Mouse (Mus musculus): ENCODE data around the gene Slc22a4. TPM values are rescaled to one million over a fixed set of nuclear protein-coding genes. Genes with fewer than 3 reads are reported as not detected.
"Not testable (repeated sequence)": the region's sequence is repeated elsewhere in the genome, so short reads cannot be mapped to it uniquely, and the experiment has no call there.

Gene Slc22a4
- polyA plus RNA-seq, 2 experiments, result 24.4 to 34.0 TPM

- H3K9ac ChIP-seq (replicated peaks), result no peak overlapping the region
- H3K4me3 ChIP-seq (ENCODE audit: insufficient read depth in 1 of 2, low read depth in 2 of 2, low read length in 2 of 2), result no peak overlapping the region
- no peak overlapping the region for H3K4me2 ChIP-seq (ENCODE audit: low read depth)
- H3K9me3 ChIP-seq (ENCODE audit: control insufficient read depth, low read length), result no peaks in the 10 kb centered on the region
- H3K36me3 ChIP-seq (replicated peaks; ENCODE audit: control insufficient read depth, insufficient read depth, low read depth), result no peaks in the 10 kb centered on the region
- H3K27me3 ChIP-seq (ENCODE audit: control insufficient read depth, insufficient read depth, low read length), result no peaks in the 10 kb centered on the region; the same call in 1 of the 2 replicates
- H3K27ac ChIP-seq, result no peak overlapping the region
- no peak for TF ChIP-seq EP300 (IDR thresholded peaks at IDR 0.05; ENCODE audit: low read depth)
- no peak for TF ChIP-seq CTCF (IDR thresholded peaks at IDR 0.05; ENCODE audit: low read depth)
- ATAC-seq (ENCODE audit: insufficient read depth) (no peak), DNase-seq (ENCODE audit: low read depth in 3 of 3, low spot score in 3 of 3) (no peak)
- H3K4me1 ChIP-seq (replicated peaks; ENCODE audit: control insufficient read depth in 2 of 2, insufficient read depth in 2 of 2, low read length in 1 of 2), result peaks cover 0 to 5% of the 10 kb centered on the region in 2 experiments; a peak in 2 of 4 replicates
Observed at GRCm38 (mm10) chr11:53975559-53975958, 52.3 kb downstream of the Slc22a4 start.

- no peaks in the 10 kb centered on the region for H3K27me3 ChIP-seq (ENCODE audit: control insufficient read depth, insufficient read depth, low read length)
- TF ChIP-seq CTCF (IDR thresholded peaks at IDR 0.05; ENCODE audit: low read depth) (peak; percentile 24; the same call in 1 of the 2 replicates), EP300 (IDR thresholded peaks at IDR 0.05; ENCODE audit: low read depth) (no peak)
- no peak overlapping the region for H3K4me2 ChIP-seq (ENCODE audit: low read depth)
- no peaks in the 10 kb centered on the region for H3K36me3 ChIP-seq (replicated peaks; ENCODE audit: control insufficient read depth, insufficient read depth, low read depth)
- no peak for DNase-seq (ENCODE audit: low read depth in 3 of 3, low spot score in 3 of 3)
- H3K4me1 ChIP-seq (replicated peaks; ENCODE audit: control insufficient read depth in 2 of 2, insufficient read depth in 2 of 2, low read length in 1 of 2), result no peaks in the 10 kb centered on the region
- H3K4me3 ChIP-seq (ENCODE audit: insufficient read depth in 1 of 2, low read depth in 2 of 2, low read length in 2 of 2), result no peak overlapping the region
- WGBS (ENCODE audit: insufficient replicate concordance), result 53% methylated on average over 3 of the region's 3 CpGs
- no peaks in the 10 kb centered on the region for H3K9me3 ChIP-seq (ENCODE audit: control insufficient read depth, low read length)
- ATAC-seq (ENCODE audit: insufficient read depth), result no peak
- no peak overlapping the region for H3K27ac ChIP-seq
- no peak overlapping the region for H3K9ac ChIP-seq (replicated peaks)
Observed at GRCm38 (mm10) chr11:53958984-53959383, 68.9 kb downstream of the Slc22a4 start.

GRCm38 (mm10) chr11:53958176-53958575 is 69.7 kb downstream of the Slc22a4 start:
- H3K36me3 ChIP-seq (replicated peaks; ENCODE audit: control insufficient read depth, insufficient read depth, low read depth); H3K9me3 ChIP-seq (ENCODE audit: control insufficient read depth, low read length); ATAC-seq (ENCODE audit: insufficient read depth); H3K27ac ChIP-seq; H3K27me3 ChIP-seq (ENCODE audit: control insufficient read depth, insufficient read depth, low read length); H3K9ac ChIP-seq (replicated peaks); H3K4me3 ChIP-seq (ENCODE audit: insufficient read depth in 1 of 2, low read depth in 2 of 2, low read length in 2 of 2); H3K4me1 ChIP-seq (replicated peaks; ENCODE audit: control insufficient read depth in 2 of 2, insufficient read depth in 2 of 2, low read length in 1 of 2); H3K4me2 ChIP-seq (ENCODE audit: low read depth); DNase-seq (ENCODE audit: low read depth in 3 of 3, low spot score in 3 of 3): not testable (repeated sequence)
- peak; percentile 65 for TF ChIP-seq CTCF (IDR thresholded peaks at IDR 0.05; ENCODE audit: low read depth)
- WGBS (ENCODE audit: insufficient replicate concordance), result 21% methylated on average over 4 of the region's 4 CpGs

- no peak for TF ChIP-seq EP300 (IDR thresholded peaks at IDR 0.05; ENCODE audit: low read depth)
- DNase-seq (ENCODE audit: low read depth in 3 of 3, low spot score in 3 of 3) (no peak), ATAC-seq (ENCODE audit: insufficient read depth) (no peak)
- Histone ChIP-seq H3K9ac (replicated peaks) (no peak overlapping the region), H3K4me1 (replicated peaks; ENCODE audit: control insufficient read depth in 2 of 2, insufficient read depth in 2 of 2, low read length in 1 of 2) (no peaks in the 10 kb centered on the region), H3K9me3 (ENCODE audit: control insufficient read depth, low read length) (no peaks in the 10 kb centered on the region), H3K36me3 (replicated peaks; ENCODE audit: control insufficient read depth, insufficient read depth, low read depth) (no peaks in the 10 kb centered on the region), H3K27me3 (ENCODE audit: control insufficient read depth, insufficient read depth, low read length) (no peaks in the 10 kb centered on the region), H3K27ac (no peak overlapping the region), H3K4me3 (ENCODE audit: insufficient read depth in 1 of 2, low read depth in 2 of 2, low read length in 2 of 2) (no peak overlapping the region), H3K4me2 (ENCODE audit: low read depth) (no peak overlapping the region)
- WGBS (ENCODE audit: insufficient replicate concordance), result 54% methylated on average over 1 of the region's 1 CpGs
Observed at GRCm38 (mm10) chr11:53956636-53957035, 71.3 kb downstream of the Slc22a4 start.

GRCm38 (mm10) chr11:53954653-53955052 is 73.2 kb downstream of the Slc22a4 start:
- no peak overlapping the region for H3K4me3 ChIP-seq (ENCODE audit: insufficient read depth in 1 of 2, low read depth in 2 of 2, low read length in 2 of 2)
- no peak overlapping the region for H3K27ac ChIP-seq
- H3K27me3 ChIP-seq (ENCODE audit: control insufficient read depth, insufficient read depth, low read length), result no peaks in the 10 kb centered on the region
- H3K9me3 ChIP-seq (ENCODE audit: control insufficient read depth, low read length), result no peaks in the 10 kb centered on the region
- no peak for TF ChIP-seq EP300 (IDR thresholded peaks at IDR 0.05; ENCODE audit: low read depth)
- TF ChIP-seq CTCF (IDR thresholded peaks at IDR 0.05; ENCODE audit: low read depth), result no peak
- no peaks in the 10 kb centered on the region for H3K36me3 ChIP-seq (replicated peaks; ENCODE audit: control insufficient read depth, insufficient read depth, low read depth)
- no peak overlapping the region for H3K4me2 ChIP-seq (ENCODE audit: low read depth)
- no peak overlapping the region for H3K9ac ChIP-seq (replicated peaks)
- ATAC-seq (ENCODE audit: insufficient read depth) (no peak), DNase-seq (ENCODE audit: low read depth in 3 of 3, low spot score in 3 of 3) (no peak)
- no peaks in the 10 kb centered on the region for H3K4me1 ChIP-seq (replicated peaks; ENCODE audit: control insufficient read depth in 2 of 2, insufficient read depth in 2 of 2, low read length in 1 of 2)
- WGBS (ENCODE audit: insufficient replicate concordance), result 70% methylated on average over 3 of the region's 3 CpGs

GRCm38 (mm10) chr11:53950133-53950532 is 77.8 kb downstream of the Slc22a4 start:
- ATAC-seq (ENCODE audit: insufficient read depth); H3K9ac ChIP-seq (replicated peaks); H3K4me1 ChIP-seq (replicated peaks; ENCODE audit: control insufficient read depth in 2 of 2, insufficient read depth in 2 of 2, low read length in 1 of 2); H3K4me3 ChIP-seq (ENCODE audit: insufficient read depth in 1 of 2, low read depth in 2 of 2, low read length in 2 of 2); H3K9me3 ChIP-seq (ENCODE audit: control insufficient read depth, low read length); H3K36me3 ChIP-seq (replicated peaks; ENCODE audit: control insufficient read depth, insufficient read depth, low read depth); H3K4me2 ChIP-seq (ENCODE audit: low read depth); H3K27me3 ChIP-seq (ENCODE audit: control insufficient read depth, insufficient read depth, low read length); H3K27ac ChIP-seq; DNase-seq (ENCODE audit: low read depth in 3 of 3, low spot score in 3 of 3): not testable (repeated sequence)
- no CpG with 5 or more reads among the region's 3 CpGs for WGBS (ENCODE audit: insufficient replicate concordance)

Other genes with a start within 250 kb of the Slc22a4 start
- 0.15 TPM in 1 of 2 replicates, not detected in the other for gene Gm12216, start 168.8 kb downstream of the Slc22a4 start, polyA plus RNA-seq (2012; rRNA removed)
- 0.14 TPM in 1 of 2 replicates, not detected in the other for gene Gm12216, start 168.8 kb downstream of the Slc22a4 start, polyA plus RNA-seq (2014; fragmentation: Nextera tagmentation; extraction: Ambion mirVana)
- gene Slc22a5, start 136.4 kb downstream of the Slc22a4 start, polyA plus RNA-seq (2012; rRNA removed), result 1.5 and 1.7 TPM in 2 replicates
- 1.9 and 2.6 TPM in 2 replicates for gene Slc22a5, start 136.4 kb downstream of the Slc22a4 start, polyA plus RNA-seq (2014; fragmentation: Nextera tagmentation; extraction: Ambion mirVana)
- 2.0 and 2.8 TPM in 2 replicates for gene Slc22a21, start 47.8 kb downstream of the Slc22a4 start, polyA plus RNA-seq (2012; rRNA removed)
- gene Slc22a21, start 47.8 kb downstream of the Slc22a4 start, polyA plus RNA-seq (2014; fragmentation: Nextera tagmentation; extraction: Ambion mirVana), result 1.3 and 1.7 TPM in 2 replicates
- 2.4 and 2.8 TPM in 2 replicates for gene Pdlim4, start 40.9 kb upstream of the Slc22a4 start, polyA plus RNA-seq (2012; rRNA removed)
- gene Pdlim4, start 40.9 kb upstream of the Slc22a4 start, polyA plus RNA-seq (2014; fragmentation: Nextera tagmentation; extraction: Ambion mirVana), result 2.1 and 2.8 TPM in 2 replicates
- gene P4ha2, start 72.0 kb upstream of the Slc22a4 start, polyA plus RNA-seq (2012; rRNA removed), result 1.4 and 1.7 TPM in 2 replicates
- 1.8 and 2.2 TPM in 2 replicates for gene P4ha2, start 72.0 kb upstream of the Slc22a4 start, polyA plus RNA-seq (2014; fragmentation: Nextera tagmentation; extraction: Ambion mirVana)
- gene Csf2, start 221.6 kb upstream of the Slc22a4 start, polyA plus RNA-seq (2012; rRNA removed), result not detected in 2 replicates
- gene Csf2, start 221.6 kb upstream of the Slc22a4 start, polyA plus RNA-seq (2014; fragmentation: Nextera tagmentation; extraction: Ambion mirVana), result not detected in 2 replicates
- not detected in 2 replicates for gene Il3, start 239.2 kb upstream of the Slc22a4 start, polyA plus RNA-seq (2012; rRNA removed)
- not detected in 2 replicates for gene Il3, start 239.2 kb upstream of the Slc22a4 start, polyA plus RNA-seq (2014; fragmentation: Nextera tagmentation; extraction: Ambion mirVana)